9 mouse cellular contexts compared by ENCODE assay signal in the genomic region with DNA sequence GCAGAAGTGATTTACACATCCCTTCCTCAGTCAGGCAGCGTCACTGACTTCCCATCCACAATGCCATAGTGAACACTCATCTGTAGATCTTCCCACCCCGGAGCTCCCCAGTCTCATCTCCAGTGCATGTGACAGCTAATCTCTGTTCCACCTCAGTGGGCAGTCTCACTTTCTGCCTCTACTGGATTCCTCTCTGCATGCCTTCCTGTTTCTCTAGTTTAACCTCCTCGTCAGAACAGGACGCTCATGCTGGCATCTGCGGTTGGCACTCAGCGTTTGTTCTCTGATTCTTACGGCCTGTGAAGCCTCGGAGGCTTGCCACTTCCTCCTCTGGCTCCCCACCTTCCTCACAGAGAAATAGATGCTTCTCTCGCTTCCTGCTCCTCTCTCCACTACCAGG. TPM values are rescaled to one million over a fixed set of nuclear protein-coding genes. Genes with fewer than 3 reads are reported as not detected.
DNase-seq lines count a peak whose midpoint lies in the region; ATAC-seq lines count a peak whose summit lies in the region.
"Had no signal": no experiment of that assay in that cellular context is flagged by ENCODE, and none has a peak within 500 bp of the region (broad histone marks: within the 10 kb centered on the region; RNA-seq: fewer than 3 reads in every experiment).

No protein-coding gene starts in this region.

- no peaks in the 10 kb centered on the region for H3K27me3 ChIP-seq in liver, embryonic 16.5 days (ENCODE audit: control insufficient read depth, insufficient read depth, low read depth, low read length)
- H3K27me3 ChIP-seq in liver, embryonic 11.5 days (replicated peaks; ENCODE audit: control insufficient read depth, insufficient read depth, low read length), result no peaks in the 10 kb centered on the region
- H3K27me3 ChIP-seq in heart, embryonic 13.5 days (replicated peaks), result no peaks in the 10 kb centered on the region
- H3K27me3 ChIP-seq in forebrain, embryonic 10.5 days (ENCODE audit: poor library complexity, severe bottlenecking), result no peaks in the 10 kb centered on the region
- H3K27me3 ChIP-seq: liver, embryonic 13.5 days had no signal

- DNase-seq in liver, embryonic 11.5 days (ENCODE audit: low spot score), result no peak
- DNase-seq in monocyte, adult 2 months (ENCODE audit: low read depth in 1 of 2, low spot score in 2 of 2), result peak; percentile 71 to 74
- DNase-seq in thymus, postnatal 14 days, result peak; percentile 86
- DNase-seq in urinary bladder, adult 2 months (ENCODE audit: low spot score), result no peak
- no peak for DNase-seq in forebrain, embryonic 10.5 days (ENCODE audit: extremely low spot score, low spot score)
- no peak for DNase-seq in right cerebral cortex, postnatal 36 days (ENCODE audit: low spot score in 2 of 2)
- DNase-seq: liver, embryonic 13.5 days had no signal

- H3K36me3 ChIP-seq in liver, embryonic 16.5 days (ENCODE audit: control insufficient read depth, insufficient read depth), result no peaks in the 10 kb centered on the region
- H3K36me3 ChIP-seq in liver, embryonic 11.5 days (ENCODE audit: control insufficient read depth, insufficient read depth, low read length), result no peaks in the 10 kb centered on the region
- no peaks in the 10 kb centered on the region; the same call in 1 of the 2 replicates for H3K36me3 ChIP-seq in heart, embryonic 13.5 days
- H3K36me3 ChIP-seq in forebrain, embryonic 10.5 days (replicated peaks), result no peaks in the 10 kb centered on the region
- H3K36me3 ChIP-seq: liver, embryonic 13.5 days had no signal

- no peak overlapping the region for H3K4me2 ChIP-seq in liver, embryonic 16.5 days (ENCODE audit: low read depth, low read length)
- no peak overlapping the region for H3K4me2 ChIP-seq in liver, embryonic 11.5 days
- H3K4me2 ChIP-seq in heart, embryonic 13.5 days, result no peak overlapping the region

- no peak overlapping the region for H3K4me3 ChIP-seq in liver, embryonic 16.5 days (ENCODE audit: low read depth, low read length)
- no peak overlapping the region for H3K4me3 ChIP-seq in liver, embryonic 11.5 days (ENCODE audit: low read depth, low read length)
- H3K4me3 ChIP-seq in heart, embryonic 13.5 days, result no peak overlapping the region
- H3K4me3 ChIP-seq in forebrain, embryonic 10.5 days, result no peak overlapping the region
- H3K4me3 ChIP-seq: liver, embryonic 13.5 days had no signal

- peaks cover 5% of the 10 kb centered on the region; the same call in 1 of the 2 replicates for H3K4me1 ChIP-seq in liver, embryonic 16.5 days (ENCODE audit: control insufficient read depth, low read depth, low read length)
- H3K4me1 ChIP-seq in liver, embryonic 11.5 days (replicated peaks; ENCODE audit: control insufficient read depth, insufficient read depth, low read length), result peaks cover 7% of the 10 kb centered on the region; the same call in 1 of the 2 replicates
- peaks cover 48% of the 10 kb centered on the region for H3K4me1 ChIP-seq in heart, embryonic 13.5 days
- peaks cover 24% of the 10 kb centered on the region for H3K4me1 ChIP-seq in forebrain, embryonic 10.5 days

- ATAC-seq in liver, embryonic 16.5 days (ENCODE audit: low read depth), result 0 out of 2 replicates have a peak, but pooled peaks have one; percentile 10
- ATAC-seq in liver, embryonic 11.5 days (replicated peaks; ENCODE audit: low FRiP score), result no peak
- ATAC-seq in heart, embryonic 13.5 days (ENCODE audit: extremely low read depth, insufficient number of reproducible peaks, low FRiP score, low TSS enrichment), result no peak

- 22% methylated on average over 9 of the region's 9 CpGs for WGBS in liver, embryonic 16.5 days (ENCODE audit: insufficient replicate concordance)
- WGBS in liver, embryonic 11.5 days, result 55% methylated on average over 9 of the region's 9 CpGs
- 47% methylated on average over 9 of the region's 9 CpGs for WGBS in heart, embryonic 13.5 days
- WGBS in forebrain, embryonic 10.5 days, result 76% methylated on average over 9 of the region's 9 CpGs

- H3K27ac ChIP-seq in liver, embryonic 16.5 days (ENCODE audit: low read length), result no peak overlapping the region
- no peak overlapping the region for H3K27ac ChIP-seq in liver, embryonic 11.5 days (ENCODE audit: low read depth, low read length)
- peak overlapping the region; percentile 85; the same call in 1 of the 2 replicates for H3K27ac ChIP-seq in heart, embryonic 13.5 days (replicated peaks)
- no peak overlapping the region for H3K27ac ChIP-seq in forebrain, embryonic 10.5 days
- H3K27ac ChIP-seq: liver, embryonic 13.5 days had no signal

- no peak overlapping the region for H3K9ac ChIP-seq in liver, embryonic 16.5 days (ENCODE audit: low read depth, low read length)
- no peak overlapping the region for H3K9ac ChIP-seq in liver, embryonic 11.5 days (ENCODE audit: low read depth, low read length)
- peak overlapping the region; percentile 40; the same call in 1 of the 2 replicates for H3K9ac ChIP-seq in heart, embryonic 13.5 days
- H3K9ac ChIP-seq: liver, embryonic 13.5 days had no signal

- no peaks in the 10 kb centered on the region for H3K9me3 ChIP-seq in liver, embryonic 16.5 days (replicated peaks; ENCODE audit: control insufficient read depth, low read length)
- no peaks in the 10 kb centered on the region for H3K9me3 ChIP-seq in liver, embryonic 11.5 days (ENCODE audit: control insufficient read depth, low read length)
- no peaks in the 10 kb centered on the region for H3K9me3 ChIP-seq in heart, embryonic 13.5 days
- no peaks in the 10 kb centered on the region for H3K9me3 ChIP-seq in forebrain, embryonic 10.5 days
- H3K9me3 ChIP-seq: liver, embryonic 13.5 days had no signal

RNA-seq across cellular contexts. Expression of gene Cyb5r2, which starts 50.2 kb away (rescaled TPM):
- polyA plus RNA-seq in liver, embryonic 16.5 days (2015; fragmentation: Nextera tagmentation; extraction: Ambion mirVana), result 0.08 TPM in 1 of 2 replicates, not detected in the other
- 0.25 TPM in 1 of 2 replicates, not detected in the other for polyA plus RNA-seq in liver, embryonic 11.5 days (2014; fragmentation: Nextera tagmentation; extraction: Ambion mirVana)
- 0.69 and 0.98 TPM in 2 replicates for polyA plus RNA-seq in heart, embryonic 13.5 days (2015; fragmentation: Nextera tagmentation; extraction: Ambion mirVana)
- polyA plus RNA-seq in urinary bladder, adult 2 months (2012; rRNA removed), result 0.13 TPM in 1 of 2 replicates, not detected in the other
- polyA plus RNA-seq in forebrain, embryonic 10.5 days (2016; fragmentation: Nextera tagmentation; extraction: Ambion mirVana), result 0.25 and 0.29 TPM in 2 replicates

Comparison
In these comparisons a context has a peak if more than half of its experiments do, and no peak if none do; other contexts are left out.
1. DNase-seq: peak in monocyte, adult 2 months (2 of 2) and thymus, postnatal 14 days (single experiment); none in liver, embryonic 11.5 days (single experiment), urinary bladder, adult 2 months (single experiment), forebrain, embryonic 10.5 days (single experiment) and right cerebral cortex, postnatal 36 days (0 of 2).